Mouse (Mus musculus) liver, adult 2 months (tissue): ENCODE measurements around the gene Ctsz. TPM values are rescaled to one million over a fixed set of nuclear protein-coding genes. Genes with fewer than 3 reads are reported as not detected.

Source experiments
- DNase-seq: peaks from one replicate; pipeline ENCODE4 v3.0.0-alpha.2; 2011; ENCODE audit warnings: low read depth, low spot score; ENCODE audit errors: extremely low read depth
- H3K27ac ChIP-seq: fragments of 200-500 bp; replicated peaks from 2 replicates; pipeline ENCODE4 v1.5.1; 2012; ENCODE audit warnings: low read depth, mild to moderate bottlenecking, control low read depth, inconsistent platforms, low read length; ENCODE audit not compliant: insufficient read depth
- H3K27me3 ChIP-seq: fragments of 200-500 bp; 2 replicates; pipeline ENCODE4 v1.6.1; 2012; ENCODE audit warnings: mild to moderate bottlenecking, moderate library complexity, low read length, inconsistent platforms; ENCODE audit not compliant: control insufficient read depth, insufficient read depth
- H3K36me3 ChIP-seq: fragments of 200-500 bp; 2 replicates; pipeline ENCODE4 v1.6.1; 2012; ENCODE audit warnings: low read length, inconsistent platforms; ENCODE audit not compliant: control insufficient read depth, insufficient read depth
- H3K4me1 ChIP-seq: fragments of 200-500 bp; 2 replicates; pipeline ENCODE4 v1.6.1; 2011; ENCODE audit warnings: low read length; ENCODE audit not compliant: control insufficient read depth, insufficient read depth
- H3K4me3 ChIP-seq: fragments of 200-500 bp; 2 replicates; pipeline ENCODE4 v1.5.1; 2011; ENCODE audit warnings: low read depth, mild to moderate bottlenecking, control low read depth, low read length, moderate library complexity; ENCODE audit not compliant: insufficient read depth
- H3K79me2 ChIP-seq: fragments of 200-500 bp; 2 replicates; pipeline ENCODE4 v1.6.1; 2012; ENCODE audit warnings: inconsistent platforms, mild to moderate bottlenecking, low read length, moderate library complexity; ENCODE audit not compliant: control insufficient read depth, insufficient read depth
- H3K9ac ChIP-seq: fragments of 200-500 bp; 2 replicates; pipeline ENCODE4 v1.6.1; 2012; ENCODE audit warnings: low read depth, mild to moderate bottlenecking, control low read depth, inconsistent platforms, low read length
- CTCF ChIP-seq: fragments of 200-500 bp; IDR thresholded peaks from 2 replicates; pipeline ENCODE4 v1.5.1; 2011; ENCODE audit warnings: low read depth, low read length, control low read depth
- POLR2A ChIP-seq: fragments of 200-500 bp; IDR thresholded peaks from 2 replicates; pipeline ENCODE4 v1.6.1; 2011; ENCODE audit warnings: low read length, control low read depth; ENCODE audit not compliant: insufficient read depth; ENCODE audit errors: extremely low read depth
- WGBS: fragments of 180-500 bp; shearing (Covaris S2); methylation state at CpG from one replicate; pipeline ENCODE4 v1.1.7; 2018; 5-methylcytosine and 5-hydroxymethylcytosine counted together
- polyA plus RNA-seq: library from polyadenylated mRNA; depleted of rRNA; stranded (reverse); fragments of >200 nt; gene quantifications from 2 replicates; pipeline ENCODE4 v1.2.3, GENCODE M21; 2012
- total RNA-seq: library from RNA; depleted of rRNA; stranded (reverse); fragments of >200 nt; gene quantifications from 2 replicates; pipeline ENCODE4 v1.2.3, GENCODE M21; 2014

Ctsz gene
- total and polyA plus RNA-seq, 2 experiments = 235 to 389 TPM

- H3K4me3 ChIP-seq = no peak overlapping the region
- TF ChIP-seq CTCF (no peak), POLR2A (no peak)
- H3K9ac ChIP-seq = no peak overlapping the region
- peaks cover 11% of the 10 kb centered on the region for H3K4me1 ChIP-seq
- H3K36me3 ChIP-seq = no peaks in the 10 kb centered on the region
- no peak overlapping the region for H3K27ac ChIP-seq
- peaks cover 15% of the 10 kb centered on the region for H3K79me2 ChIP-seq
- H3K27me3 ChIP-seq = no peaks in the 10 kb centered on the region
- WGBS = 76% methylated on average over 9 of the region's 9 CpGs
- DNase-seq = no peak
These were observed 1.1 kb upstream of the Ctsz start for GRCm38 (mm10) chr2:174439961-174440360.

GRCm38 (mm10) chr2:174439450-174439838, 605 bp upstream of the Ctsz start:
- Histone ChIP-seq H3K9ac (no peak overlapping the region), H3K36me3 (no peaks in the 10 kb centered on the region), H3K27ac (no peak overlapping the region), H3K27me3 (no peaks in the 10 kb centered on the region), H3K4me3 (no peak overlapping the region), H3K4me1 (peaks cover 11% of the 10 kb centered on the region), H3K79me2 (peaks cover 15% of the 10 kb centered on the region)
- DNase-seq = no peak
- 71% methylated on average over 5 of the region's 5 CpGs for WGBS
- TF ChIP-seq POLR2A = no peak
- no peak for TF ChIP-seq CTCF

- peak; percentile 31 for DNase-seq
- 44% methylated on average over 11 of the region's 11 CpGs for WGBS
- H3K36me3 ChIP-seq = no peaks in the 10 kb centered on the region
- H3K9ac ChIP-seq = peak overlapping the region; percentile 81
- H3K4me1 ChIP-seq = peaks cover 11% of the 10 kb centered on the region
- peaks cover 15% of the 10 kb centered on the region for H3K79me2 ChIP-seq
- peak overlapping the region; percentile 68 for H3K4me3 ChIP-seq
- no peaks in the 10 kb centered on the region for H3K27me3 ChIP-seq
- H3K27ac ChIP-seq = peak overlapping the region; percentile 76
- TF ChIP-seq POLR2A (0 out of 2 replicates have a peak, but pooled peaks have one; percentile 11), CTCF (no peak)
These were observed 658 bp downstream of the Ctsz start for GRCm38 (mm10) chr2:174438181-174438580.

DNA sequence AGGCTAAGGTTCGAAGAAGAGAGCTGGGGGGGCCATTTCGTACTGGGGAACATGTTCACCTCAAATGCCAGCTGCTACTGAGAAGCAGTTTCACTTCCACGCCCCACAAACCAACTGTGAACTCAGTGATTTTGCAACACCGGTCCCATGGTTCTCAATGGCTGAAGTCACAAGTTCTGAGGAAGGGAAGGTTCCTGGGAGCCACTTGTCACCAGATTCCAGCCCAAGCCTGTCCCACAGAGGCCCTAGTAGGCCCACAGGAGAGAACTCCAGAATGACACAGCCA, 1.2 kb downstream of the Ctsz start:
- H3K36me3 ChIP-seq = no peaks in the 10 kb centered on the region
- H3K4me3 ChIP-seq = peak overlapping the region; percentile 68
- WGBS = 27% methylated on average over 4 of the region's 4 CpGs
- no peak for TF ChIP-seq CTCF
- no peak for TF ChIP-seq POLR2A
- peak overlapping the region; percentile 76 for H3K27ac ChIP-seq
- peak overlapping the region; percentile 81 for H3K9ac ChIP-seq
- H3K27me3 ChIP-seq = no peaks in the 10 kb centered on the region
- peaks cover 15% of the 10 kb centered on the region for H3K79me2 ChIP-seq
- peak; percentile 75 for DNase-seq
- H3K4me1 ChIP-seq = peaks cover 11% of the 10 kb centered on the region

GRCm38 (mm10) chr2:174436916-174437696, 1.7 kb downstream of the Ctsz start:
- Histone ChIP-seq H3K36me3 (no peaks in the 10 kb centered on the region), H3K4me3 (no peak overlapping the region), H3K79me2 (peaks cover 15% of the 10 kb centered on the region), H3K9ac (no peak overlapping the region), H3K27ac (0 out of 2 replicates have a peak overlapping the region, but pooled peaks have one; percentile 6), H3K27me3 (no peaks in the 10 kb centered on the region), H3K4me1 (peaks cover 11% of the 10 kb centered on the region)
- DNase-seq = no peak
- 83% methylated on average over 7 of the region's 7 CpGs for WGBS
- no peak for TF ChIP-seq POLR2A
- TF ChIP-seq CTCF = no peak

DNA sequence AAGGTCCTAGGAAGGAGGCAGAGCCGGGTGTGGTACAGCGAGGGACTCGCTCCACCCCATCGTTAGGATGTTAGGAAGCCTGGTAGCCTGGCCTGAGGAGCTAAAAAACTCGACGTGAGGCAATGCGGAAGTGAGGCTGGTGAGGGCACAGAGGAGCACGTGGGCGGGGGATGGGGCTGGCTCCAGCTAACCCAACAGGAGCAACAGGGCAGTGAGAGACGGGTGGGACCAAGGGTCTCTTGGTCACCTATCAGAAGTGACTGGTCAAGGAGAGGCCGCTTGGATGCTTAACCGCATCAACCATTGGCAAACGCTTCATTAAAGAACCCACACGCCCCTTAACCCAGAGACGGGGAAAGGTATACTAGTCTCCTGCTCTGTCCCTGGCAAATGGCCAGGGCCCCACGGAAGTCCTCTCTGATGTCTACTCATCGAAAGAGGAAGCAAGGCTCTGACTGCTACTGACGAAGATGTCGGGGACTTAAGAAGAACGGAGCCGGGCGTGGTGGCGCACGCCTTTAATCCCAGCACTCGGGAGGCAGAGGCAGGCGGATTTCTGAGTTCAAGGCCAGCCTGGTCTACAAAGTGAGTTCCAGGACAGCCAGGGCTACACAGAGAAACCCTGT, 2.6 kb downstream of the Ctsz start:
- H3K4me1 ChIP-seq = peaks cover 11% of the 10 kb centered on the region
- H3K27ac ChIP-seq = no peak overlapping the region
- WGBS = 85% methylated on average over 26 of the region's 26 CpGs
- DNase-seq = no peak
- TF ChIP-seq CTCF (no peak), POLR2A (no peak)
- peaks cover 3% of the 10 kb centered on the region; the same call in 1 of the 2 replicates for H3K36me3 ChIP-seq
- peaks cover 15% of the 10 kb centered on the region for H3K79me2 ChIP-seq
- H3K9ac ChIP-seq = no peak overlapping the region
- no peak overlapping the region for H3K4me3 ChIP-seq
- no peaks in the 10 kb centered on the region for H3K27me3 ChIP-seq
